ENCODE assay signal across 9 mouse cellular contexts in the genomic region with DNA sequence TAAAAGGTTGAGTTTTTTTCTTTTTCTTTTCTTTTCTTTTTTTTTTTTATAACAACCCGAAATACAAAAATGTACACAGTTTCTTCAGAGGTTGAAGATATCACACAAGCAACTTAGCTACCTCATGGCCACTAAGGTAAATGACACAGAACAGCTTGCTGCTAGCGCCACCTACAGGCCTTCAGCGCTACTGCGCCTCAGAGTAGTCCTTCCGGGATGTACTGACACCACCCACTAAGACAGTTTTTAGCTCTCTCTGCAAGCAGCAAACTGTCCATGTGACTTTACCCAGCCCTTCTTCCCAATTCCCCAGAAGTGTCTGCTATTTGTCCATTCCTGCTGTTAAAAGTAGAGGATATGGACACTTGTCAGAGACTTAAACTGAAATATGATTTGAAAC.
A peak's percentile ranks its signal among the peaks of the same experiment; 100 is the strongest.
DNase-seq lines count a peak whose midpoint lies in the region; ATAC-seq lines count a peak whose summit lies in the region.
"Had no signal": no experiment of that assay in that cellular context is flagged by ENCODE, and none has a peak within 500 bp of the region (broad histone marks: within the 10 kb centered on the region; RNA-seq: fewer than 3 reads in every experiment).

No protein-coding gene starts in this region.

- H3K4me2 ChIP-seq in stomach, embryonic 14.5 days (replicated peaks; ENCODE audit: low read depth, low read length), result no peak overlapping the region
- H3K4me2 ChIP-seq: limb, embryonic 12.5 days had no signal

- no peaks in the 10 kb centered on the region for H3K36me3 ChIP-seq in embryonic facial prominence, embryonic 10.5 days (replicated peaks)
- H3K36me3 ChIP-seq in stomach, embryonic 14.5 days (ENCODE audit: control insufficient read depth, insufficient read depth, low read length), result no peaks in the 10 kb centered on the region
- H3K36me3 ChIP-seq: limb, embryonic 12.5 days had no signal

- H3K9me3 ChIP-seq in embryonic facial prominence, embryonic 10.5 days, result no peaks in the 10 kb centered on the region
- no peaks in the 10 kb centered on the region for H3K9me3 ChIP-seq in stomach, embryonic 14.5 days (ENCODE audit: control insufficient read depth, low read depth, low read length)
- H3K9me3 ChIP-seq: limb, embryonic 12.5 days had no signal

- no peak overlapping the region for H3K9ac ChIP-seq in stomach, embryonic 14.5 days (replicated peaks; ENCODE audit: low read depth, low read length)
- H3K9ac ChIP-seq: limb, embryonic 12.5 days had no signal

- no peak overlapping the region for H3K4me3 ChIP-seq in embryonic facial prominence, embryonic 10.5 days
- H3K4me3 ChIP-seq in stomach, embryonic 14.5 days (ENCODE audit: low read depth, low read length), result no peak overlapping the region
- H3K4me3 ChIP-seq: limb, embryonic 12.5 days had no signal

- no peaks in the 10 kb centered on the region for H3K27me3 ChIP-seq in embryonic facial prominence, embryonic 10.5 days (replicated peaks; ENCODE audit: low read depth, poor library complexity, severe bottlenecking)
- H3K27me3 ChIP-seq in stomach, embryonic 14.5 days (ENCODE audit: control insufficient read depth, insufficient read depth, low read length), result no peaks in the 10 kb centered on the region
- H3K27me3 ChIP-seq: limb, embryonic 12.5 days had no signal

- H3K27ac ChIP-seq in embryonic facial prominence, embryonic 10.5 days (replicated peaks), result no peak overlapping the region
- peak overlapping the region; percentile 24; the same call in 1 of the 2 replicates for H3K27ac ChIP-seq in stomach, embryonic 14.5 days (ENCODE audit: low read length)
- H3K27ac ChIP-seq: limb, embryonic 12.5 days had no signal

- WGBS in embryonic facial prominence, embryonic 10.5 days, result 15% methylated on average over 5 of the region's 5 CpGs
- WGBS in stomach, embryonic 14.5 days, result 20% methylated on average over 5 of the region's 5 CpGs

- peaks cover 14% of the 10 kb centered on the region for H3K4me1 ChIP-seq in embryonic facial prominence, embryonic 10.5 days
- peaks cover 10% of the 10 kb centered on the region; the same call in 1 of the 2 replicates for H3K4me1 ChIP-seq in stomach, embryonic 14.5 days (ENCODE audit: control insufficient read depth, insufficient read depth, low read length)
- H3K4me1 ChIP-seq: limb, embryonic 12.5 days had no signal

- peak; percentile 38 to 55 for DNase-seq in adrenal gland, adult 18-20 months (ENCODE audit: low spot score in 2 of 2)
- no peak for DNase-seq in adrenal gland, adult 8-10 months
- DNase-seq in right cerebral cortex, postnatal 4 days, result peak; percentile 47
- no peak for DNase-seq in right cerebral cortex, postnatal 36 days (ENCODE audit: low spot score in 2 of 2)
- DNase-seq in embryonic facial prominence, embryonic 10.5 days (ENCODE audit: low spot score), result peak; percentile 69
- peak; percentile 63 for DNase-seq in kidney, adult 18-20 months
- DNase-seq in lung, postnatal 10 days, result peak; percentile 50

- ATAC-seq in stomach, embryonic 14.5 days (ENCODE audit: insufficient number of reproducible peaks, insufficient read depth, low FRiP score, low read depth), result no peak

Comparison
In these comparisons a context has a peak if more than half of its experiments do, and no peak if none do; other contexts are left out.
1. DNase-seq: peak in adrenal gland, adult 18-20 months (2 of 2), right cerebral cortex, postnatal 4 days (single experiment), embryonic facial prominence, embryonic 10.5 days (single experiment), kidney, adult 18-20 months (single experiment) and lung, postnatal 10 days (single experiment); none in adrenal gland, adult 8-10 months (single experiment) and right cerebral cortex, postnatal 36 days (0 of 2).